Mouse (Mus musculus): Measurements from ENCODE around the gene Sapcd1.
"Not testable (repeated sequence)": the region's sequence is repeated elsewhere in the genome, so short reads cannot be mapped to it uniquely, and the experiment has no call there.

Sapcd1 gene

DNA sequence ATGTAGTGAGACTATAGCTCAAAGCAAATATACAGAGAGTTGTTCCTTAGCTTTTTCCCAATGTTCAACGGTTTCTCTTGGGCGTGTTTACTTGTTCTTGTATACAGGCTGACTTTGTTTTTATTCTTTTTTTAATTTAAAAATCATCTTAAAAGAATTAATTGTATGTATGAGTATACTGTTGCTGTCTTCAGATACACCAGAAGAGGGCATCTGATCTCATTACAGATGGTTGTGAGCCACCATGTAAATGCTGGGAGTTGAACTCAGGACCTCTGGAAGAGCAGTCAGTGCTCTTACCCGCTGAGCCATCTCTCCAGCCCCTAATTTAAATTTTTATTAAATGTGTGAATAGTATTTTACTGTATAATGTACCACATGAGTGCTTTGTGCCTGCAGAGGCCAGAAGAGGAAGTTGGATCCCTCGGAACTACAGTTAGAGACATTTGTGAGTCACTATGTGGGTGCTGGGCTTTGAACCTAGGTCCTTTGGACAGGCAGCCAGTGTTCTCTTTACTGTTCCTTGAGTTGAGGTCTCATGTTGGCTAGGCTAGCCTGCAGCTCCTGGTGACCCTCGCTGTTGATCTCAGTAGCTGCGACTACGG lies 20.3 kb downstream of the Sapcd1 start:
- no peak for DNase-seq (ENCODE audit: low read depth)

DNA sequence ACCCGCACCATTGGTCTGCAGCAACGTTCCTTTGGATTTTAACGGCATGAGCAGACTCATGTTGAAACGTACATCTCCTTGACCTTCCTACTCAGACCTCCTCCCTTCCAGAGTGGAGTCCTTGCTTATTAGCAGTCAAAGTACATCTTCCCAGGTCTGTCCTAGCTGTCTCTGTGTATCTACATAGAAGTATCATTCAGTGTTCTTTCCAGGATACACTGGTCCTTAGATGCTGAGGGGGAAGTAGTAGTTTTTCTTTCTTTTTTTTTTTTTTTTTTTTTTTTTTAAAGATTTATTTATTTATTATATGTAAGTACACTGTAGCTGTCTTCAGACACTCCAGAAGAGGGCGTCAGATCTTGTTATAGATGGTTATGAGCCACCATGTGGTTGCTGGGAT lies 21.9 kb downstream of the Sapcd1 start:
- DNase-seq (ENCODE audit: low read depth): not testable (repeated sequence)

- DNase-seq (ENCODE audit: low read depth): no peak
Observed at GRCm38 (mm10) chr17:35005158-35005557, 22.7 kb downstream of the Sapcd1 start.

GRCm38 (mm10) chr17:35004075-35004717 lies 23.6 kb downstream of the Sapcd1 start:
- no peak for DNase-seq (ENCODE audit: low read depth)

- no peak for DNase-seq (ENCODE audit: low read depth)
Observed at GRCm38 (mm10) chr17:35003022-35003838, 24.6 kb downstream of the Sapcd1 start.

- DNase-seq (ENCODE audit: low read depth): no peak
Observed at GRCm38 (mm10) chr17:35002153-35002865, 25.5 kb downstream of the Sapcd1 start.

GRCm38 (mm10) chr17:35001452-35002152 lies 26.2 kb downstream of the Sapcd1 start:
- DNase-seq (ENCODE audit: low read depth): peak; percentile 20

GRCm38 (mm10) chr17:35000717-35001451 lies 26.9 kb downstream of the Sapcd1 start, which contains the start of gene Vars:
TSS of gene Vars (plus strand) at chr17:35000987.
- peak; percentile 45 for DNase-seq (ENCODE audit: low read depth)

- not testable (repeated sequence) for DNase-seq (ENCODE audit: low read depth)
Observed at GRCm38 (mm10) chr17:34999871-35000716, 27.7 kb downstream of the Sapcd1 start.

- DNase-seq (ENCODE audit: low read depth): no peak
Observed at GRCm38 (mm10) chr17:34998526-34999430, 29.0 kb downstream of the Sapcd1 start.

DNA sequence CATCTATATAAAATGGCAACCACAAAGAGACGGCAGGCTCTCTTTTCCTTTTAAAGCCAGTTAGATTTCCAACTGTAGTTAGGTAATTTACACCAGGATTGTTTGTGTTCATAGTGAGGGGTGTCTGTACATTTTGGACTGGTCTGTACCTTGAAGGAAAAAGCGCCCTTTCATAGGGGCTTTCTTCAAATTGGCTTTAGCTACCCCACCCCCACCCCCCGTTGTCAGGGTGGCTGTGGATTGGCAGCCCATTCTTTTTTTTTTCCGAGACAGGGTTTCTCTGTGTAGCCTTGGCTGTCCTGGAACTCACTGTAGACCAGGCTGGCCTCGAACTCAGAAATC lies 30.7 kb downstream of the Sapcd1 start:
- DNase-seq (ENCODE audit: low read depth): no peak

DNA sequence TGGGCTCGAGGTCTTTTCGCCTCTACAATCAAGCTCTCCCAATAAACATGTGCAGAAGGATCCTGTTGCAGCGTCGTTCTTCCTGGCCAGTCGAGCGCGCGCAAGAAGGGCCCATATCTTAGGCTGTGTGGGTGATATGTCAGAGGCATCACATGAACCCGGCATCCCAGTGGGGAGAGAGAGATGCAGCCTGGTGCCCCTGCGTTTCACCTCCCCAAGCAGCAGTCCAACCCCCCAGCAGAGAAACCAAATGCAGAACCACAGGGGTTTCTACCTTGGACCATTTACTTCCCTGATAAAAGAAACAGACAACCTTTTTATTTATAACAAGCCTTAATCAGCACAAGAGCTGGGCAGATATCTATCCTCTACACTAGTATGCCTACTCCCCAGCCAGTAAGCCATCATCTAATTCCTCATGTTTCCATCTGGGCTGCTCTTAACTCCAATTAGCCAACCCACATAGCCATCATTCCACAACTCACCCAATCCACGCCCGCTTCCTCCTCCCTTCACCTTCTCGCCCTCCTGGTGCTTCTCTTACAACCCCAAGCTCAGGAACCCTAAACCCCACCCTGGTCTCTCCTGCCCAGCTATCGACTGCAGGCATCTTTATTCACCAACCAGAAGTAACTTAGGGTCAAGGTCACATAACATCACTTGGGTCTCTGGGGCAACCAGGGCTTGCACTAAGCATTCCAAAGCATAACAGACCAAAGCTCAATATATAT lies 31.2 kb downstream of the Sapcd1 start:
- DNase-seq (ENCODE audit: low read depth): no peak

- not testable (repeated sequence) for DNase-seq (ENCODE audit: low read depth)
Observed at GRCm38 (mm10) chr17:34995927-34996326, 31.9 kb downstream of the Sapcd1 start.

GRCm38 (mm10) chr17:34995192-34995591 lies 32.6 kb downstream of the Sapcd1 start:
- DNase-seq (ENCODE audit: low read depth): not testable (repeated sequence)

DNA sequence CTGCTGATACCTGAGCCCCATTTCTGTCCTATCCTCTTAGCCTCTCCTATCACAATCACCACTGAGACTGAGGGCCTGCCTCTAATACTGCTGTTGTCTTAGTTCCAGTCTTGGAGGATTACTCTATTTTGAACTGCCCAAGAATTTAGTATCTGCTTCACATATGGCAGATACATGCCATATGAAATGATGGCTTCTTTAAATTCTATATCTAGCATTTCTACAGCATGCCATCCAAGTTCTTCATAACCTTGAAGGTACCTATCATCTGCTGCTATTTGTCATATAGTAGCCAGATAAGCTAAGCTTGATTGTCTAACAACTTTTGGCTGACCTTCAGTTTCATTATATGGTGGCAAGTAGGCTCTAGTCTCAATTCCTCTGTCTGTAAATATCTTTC lies 33.1 kb downstream of the Sapcd1 start:
- DNase-seq (ENCODE audit: low read depth): no peak

- DNase-seq (ENCODE audit: low read depth): no peak
Observed at GRCm38 (mm10) chr17:34984218-34984617, 43.6 kb downstream of the Sapcd1 start.

GRCm38 (mm10) chr17:34982328-34982727 lies 45.5 kb downstream of the Sapcd1 start:
- no peak for DNase-seq (ENCODE audit: low read depth)

- DNase-seq (ENCODE audit: low read depth): peak; percentile 79
Observed at GRCm38 (mm10) chr17:34981690-34982180, 46.1 kb downstream of the Sapcd1 start, which contains the start of gene Lsm2. TSS of gene Lsm2 (plus strand) at chr17:34981862.

All from fibroblast of lung, adult 2 months (primary cell).